Mouse (Mus musculus): ENCODE results near the gene Necap1.

GRCm38 (mm10) chr6:122837539-122837938 lies 36.7 kb upstream of the Necap1 start:
- no peak for TF ChIP-seq CTCF (conservative IDR thresholded peaks at IDR 0.05; ENCODE audit: low read length)
- TF ChIP-seq NANOG (IDR thresholded peaks at IDR 0.05; ENCODE audit: borderline replicate concordance, low read length): no peak
